Mouse (Mus musculus): ENCODE measurements around the gene Gabra3. TPM values are rescaled to one million over a fixed set of nuclear protein-coding genes. Genes with fewer than 3 reads are reported as not detected.

Gene Gabra3
- polyA plus RNA-seq (2012; ENCODE audit: insufficient read depth, insufficient read length, missing spikeins), result not detected in 2 replicates

DNA sequence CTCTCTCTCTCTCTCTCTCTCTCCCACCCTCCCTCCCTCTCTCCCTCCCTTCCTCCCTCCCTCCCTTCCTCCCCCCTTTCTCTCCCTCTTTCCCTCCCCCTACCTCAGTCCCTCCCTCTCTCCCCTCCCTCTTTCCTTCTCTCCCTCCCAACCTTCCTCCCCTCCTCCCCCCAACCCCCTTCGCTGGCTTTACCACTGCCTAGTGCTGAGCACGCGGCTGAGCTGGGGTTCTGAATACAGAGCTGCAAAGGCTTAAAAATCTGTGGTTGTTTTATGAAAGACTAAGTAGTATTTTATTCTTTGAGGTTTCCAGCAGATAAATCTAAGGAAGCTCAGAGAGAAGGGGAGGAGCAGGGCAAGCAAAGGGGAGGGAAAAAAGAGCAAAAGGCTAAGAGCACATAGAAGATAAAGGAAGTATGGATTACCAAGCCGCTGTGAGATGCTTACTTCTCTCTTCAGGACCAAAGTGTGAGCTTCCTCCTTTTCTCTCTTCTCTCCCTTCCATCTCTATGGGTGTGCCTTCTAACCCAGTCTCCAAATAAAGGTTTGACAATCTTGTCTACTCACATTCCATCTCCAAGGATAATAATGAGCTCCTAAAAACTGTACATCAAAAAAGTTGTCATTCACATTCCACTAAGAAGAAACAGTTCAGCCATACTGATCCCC, at the start of gene Gabra3:
Gene Gabra3 (minus strand): TSS at position 619 of the 669 bp plus-strand sequence.
- TF ChIP-seq CTCF (IDR thresholded peaks at IDR 0.05; ENCODE audit: low read depth, low read length) (no peak), POLR2A (IDR thresholded peaks at IDR 0.05; ENCODE audit: borderline replicate concordance, low read depth, low read length) (no peak)

GRCm38 (mm10) chrX:72655789-72656188, 859 bp downstream of the Gabra3 start:
- TF ChIP-seq POLR2A (IDR thresholded peaks at IDR 0.05; ENCODE audit: borderline replicate concordance, low read depth, low read length), result no peak
- TF ChIP-seq CTCF (IDR thresholded peaks at IDR 0.05; ENCODE audit: low read depth, low read length), result no peak
- no peak overlapping the region for H3K4me3 ChIP-seq (ENCODE audit: insufficient read depth, low read length)
- no peak overlapping the region for H3K27ac ChIP-seq (ENCODE audit: insufficient read depth, low read depth, low read length)
- H3K4me1 ChIP-seq (ENCODE audit: control insufficient read depth, insufficient read depth, low read length), result no peaks in the 10 kb centered on the region

More for the DNA sequence above, at the start of gene Gabra3:
- H3K4me1 ChIP-seq (ENCODE audit: control insufficient read depth, insufficient read depth, low read length), result no peaks in the 10 kb centered on the region
- H3K27ac ChIP-seq (ENCODE audit: insufficient read depth, low read depth, low read length), result no peak within 1 kb of the TSS
- H3K4me3 ChIP-seq (ENCODE audit: insufficient read depth, low read length), result no peak within 1 kb of the TSS

DNA sequence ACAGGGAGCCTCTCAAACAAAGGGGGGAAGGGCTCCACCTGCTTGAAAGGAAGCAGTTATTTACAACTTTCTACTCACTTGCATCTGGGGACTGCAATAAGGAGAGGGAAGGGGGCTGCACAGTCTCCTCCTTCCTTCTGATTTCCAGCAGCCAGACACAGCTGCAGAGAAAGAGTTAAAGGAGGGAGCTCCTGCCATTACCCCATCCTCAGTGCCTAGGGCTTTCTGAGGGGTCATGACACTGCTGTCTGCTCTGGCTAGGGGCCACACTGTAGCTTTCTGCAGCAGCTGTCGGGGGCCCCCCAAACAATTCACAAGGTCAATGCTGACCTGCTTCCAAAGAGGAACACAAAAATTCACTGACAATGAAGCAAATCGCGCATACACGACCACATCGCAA, 1.3 kb downstream of the Gabra3 start:
- Histone ChIP-seq H3K27ac (ENCODE audit: insufficient read depth, low read depth, low read length) (no peak overlapping the region), H3K4me1 (ENCODE audit: control insufficient read depth, insufficient read depth, low read length) (no peaks in the 10 kb centered on the region), H3K4me3 (ENCODE audit: insufficient read depth, low read length) (no peak overlapping the region)
- TF ChIP-seq CTCF (IDR thresholded peaks at IDR 0.05; ENCODE audit: low read depth, low read length), result no peak
- no peak for TF ChIP-seq POLR2A (IDR thresholded peaks at IDR 0.05; ENCODE audit: borderline replicate concordance, low read depth, low read length)

DNA sequence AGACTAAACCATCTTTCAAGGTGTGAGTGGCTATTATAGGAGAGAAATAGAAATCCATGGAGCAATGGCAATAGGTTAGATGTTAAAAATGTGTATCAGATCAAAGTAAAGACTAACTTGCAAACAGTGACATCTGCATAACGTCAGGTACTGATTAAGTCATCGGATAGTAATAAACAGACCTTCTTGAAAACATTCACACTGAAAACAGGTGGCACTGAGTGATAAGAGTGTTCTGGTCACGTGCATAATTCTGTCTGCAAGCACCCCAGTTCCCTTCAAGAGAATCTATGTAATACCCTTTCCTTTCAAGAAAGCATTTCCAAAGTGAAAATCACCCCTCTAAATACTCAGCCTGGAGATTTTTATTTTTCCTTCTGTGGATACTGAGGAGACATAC, 6.0 kb downstream of the Gabra3 start:
- Histone ChIP-seq H3K27ac (ENCODE audit: insufficient read depth, low read depth, low read length) (no peak overlapping the region), H3K4me3 (ENCODE audit: insufficient read depth, low read length) (no peak overlapping the region), H3K4me1 (ENCODE audit: control insufficient read depth, insufficient read depth, low read length) (no peaks in the 10 kb centered on the region)
- TF ChIP-seq CTCF (IDR thresholded peaks at IDR 0.05; ENCODE audit: low read depth, low read length), result no peak
- TF ChIP-seq POLR2A (IDR thresholded peaks at IDR 0.05; ENCODE audit: borderline replicate concordance, low read depth, low read length), result no peak

- H3K4me3 ChIP-seq (ENCODE audit: insufficient read depth, low read length), result no peak overlapping the region
- no peak for TF ChIP-seq CTCF (IDR thresholded peaks at IDR 0.05; ENCODE audit: low read depth, low read length)
- no peak for TF ChIP-seq POLR2A (IDR thresholded peaks at IDR 0.05; ENCODE audit: borderline replicate concordance, low read depth, low read length)
- no peaks in the 10 kb centered on the region for H3K4me1 ChIP-seq (ENCODE audit: control insufficient read depth, insufficient read depth, low read length)
- no peak overlapping the region for H3K27ac ChIP-seq (ENCODE audit: insufficient read depth, low read depth, low read length)
Observed at GRCm38 (mm10) chrX:72644691-72645090, 12.0 kb downstream of the Gabra3 start.

- H3K27ac ChIP-seq (ENCODE audit: insufficient read depth, low read depth, low read length), result no peak overlapping the region
- TF ChIP-seq POLR2A (IDR thresholded peaks at IDR 0.05; ENCODE audit: borderline replicate concordance, low read depth, low read length) (no peak), CTCF (IDR thresholded peaks at IDR 0.05; ENCODE audit: low read depth, low read length) (no peak)
- no peak overlapping the region for H3K4me3 ChIP-seq (ENCODE audit: insufficient read depth, low read length)
- H3K4me1 ChIP-seq (ENCODE audit: control insufficient read depth, insufficient read depth, low read length), result no peaks in the 10 kb centered on the region
Observed at GRCm38 (mm10) chrX:72497284-72497683, 159.4 kb downstream of the Gabra3 start.

GRCm38 (mm10) chrX:72489806-72490205, 166.8 kb downstream of the Gabra3 start:
- TF ChIP-seq CTCF (IDR thresholded peaks at IDR 0.05; ENCODE audit: low read depth, low read length) (no peak), POLR2A (IDR thresholded peaks at IDR 0.05; ENCODE audit: borderline replicate concordance, low read depth, low read length) (no peak)
- Histone ChIP-seq H3K4me1 (ENCODE audit: control insufficient read depth, insufficient read depth, low read length) (no peaks in the 10 kb centered on the region), H3K4me3 (ENCODE audit: insufficient read depth, low read length) (no peak overlapping the region)

GRCm38 (mm10) chrX:72386758-72387157, 269.9 kb downstream of the Gabra3 start, which contains the start of gene Magea10:
Gene Magea10 (minus strand): TSS chrX:72386858.
- no peak within 1 kb of the TSS for H3K27ac ChIP-seq (ENCODE audit: insufficient read depth, low read depth, low read length)
- H3K4me3 ChIP-seq (ENCODE audit: insufficient read depth, low read length), result no peak within 1 kb of the TSS
- no peaks in the 10 kb centered on the region for H3K4me1 ChIP-seq (ENCODE audit: control insufficient read depth, insufficient read depth, low read length)
- TF ChIP-seq CTCF (IDR thresholded peaks at IDR 0.05; ENCODE audit: low read depth, low read length) (no peak), POLR2A (IDR thresholded peaks at IDR 0.05; ENCODE audit: borderline replicate concordance, low read depth, low read length) (no peak)

More at GRCm38 (mm10) chrX:72489806-72490205, 166.8 kb downstream of the Gabra3 start:
- no peak overlapping the region for H3K27ac ChIP-seq (ENCODE audit: insufficient read depth, low read depth, low read length)

Other genes starting within 250 kb of the Gabra3 start
- gene Gabrq, start 168.3 kb upstream of the Gabra3 start, polyA plus RNA-seq (2012; ENCODE audit: insufficient read depth, insufficient read length, missing spikeins), result not detected in 2 replicates

Measured in bone marrow macrophage, adult 2 months (primary cell).